Mouse (Mus musculus): ENCODE measurements around the gene Snx29. TPM values are rescaled to one million over a fixed set of nuclear protein-coding genes. Genes with fewer than 3 reads are reported as not detected.
A peak's percentile ranks its signal among the peaks of the same experiment; 100 is the strongest.

Snx29 gene
- total RNA-seq, 2 experiments from 2014 or later, result 15.0 to 16.1 TPM

- DNase-seq, result peak; percentile 55
Measured at GRCm38 (mm10) chr16:11603667-11604422, 281.1 kb downstream of the Snx29 start.

- DNase-seq, result no peak
Measured at GRCm38 (mm10) chr16:11612526-11613126, 289.9 kb downstream of the Snx29 start.

- no peak for DNase-seq
Measured at GRCm38 (mm10) chr16:11614401-11615014, 291.8 kb downstream of the Snx29 start.

GRCm38 (mm10) chr16:11615633-11616032 lies 292.9 kb downstream of the Snx29 start:
- no peak for DNase-seq

GRCm38 (mm10) chr16:11619951-11620350 lies 297.2 kb downstream of the Snx29 start:
- no peak for DNase-seq

GRCm38 (mm10) chr16:11621042-11621441 lies 298.3 kb downstream of the Snx29 start:
- no peak for DNase-seq

GRCm38 (mm10) chr16:11621664-11622063 lies 299.0 kb downstream of the Snx29 start:
- no peak for DNase-seq

- DNase-seq, result no peak
Measured at GRCm38 (mm10) chr16:11623032-11623431, 300.3 kb downstream of the Snx29 start.

- DNase-seq, result no peak
Measured at GRCm38 (mm10) chr16:11624121-11624520, 301.4 kb downstream of the Snx29 start.

- no peak for DNase-seq
Measured at GRCm38 (mm10) chr16:11626004-11626481, 303.3 kb downstream of the Snx29 start.

GRCm38 (mm10) chr16:11626616-11627015 lies 303.9 kb downstream of the Snx29 start:
- DNase-seq, result no peak

GRCm38 (mm10) chr16:11627866-11628638 lies 305.3 kb downstream of the Snx29 start:
- DNase-seq, result peak; percentile 31

- DNase-seq, result no peak
Measured at GRCm38 (mm10) chr16:11629704-11630103, 307.0 kb downstream of the Snx29 start.

GRCm38 (mm10) chr16:11630489-11630888 lies 307.8 kb downstream of the Snx29 start:
- peak; percentile 16 for DNase-seq

GRCm38 (mm10) chr16:11632205-11632747 lies 309.6 kb downstream of the Snx29 start:
- no peak for DNase-seq

- DNase-seq, result no peak
Measured at GRCm38 (mm10) chr16:11636196-11636733, 313.6 kb downstream of the Snx29 start.

GRCm38 (mm10) chr16:11636902-11637301 lies 314.2 kb downstream of the Snx29 start:
- no peak for DNase-seq

- DNase-seq, result no peak
Measured at GRCm38 (mm10) chr16:11637794-11638193, 315.1 kb downstream of the Snx29 start.

GRCm38 (mm10) chr16:11638739-11639138 lies 316.0 kb downstream of the Snx29 start:
- DNase-seq, result no peak

GRCm38 (mm10) chr16:11639936-11640335 lies 317.2 kb downstream of the Snx29 start:
- DNase-seq, result no peak

GRCm38 (mm10) chr16:11643603-11644002 lies 320.9 kb downstream of the Snx29 start:
- DNase-seq, result no peak

GRCm38 (mm10) chr16:11644399-11644798 lies 321.7 kb downstream of the Snx29 start:
- DNase-seq, result no peak

Data from heart, postnatal 4 days (tissue).